Mouse (Mus musculus) limb, embryonic 14.5 days (tissue): ENCODE results near the gene Celsr2. TPM values are rescaled to one million over a fixed set of nuclear protein-coding genes. Genes with fewer than 3 reads are reported as not detected.

Experiments used
- ATAC-seq: fragments of 200-750 bp; cut with Nextera tagmentation; 2 replicates; pipeline ENCODE4 v1.8.0; 2017; ENCODE audit warnings: low read depth, moderate number of reproducible peaks, moderate TSS enrichment; ENCODE audit not compliant: low FRiP score
- DNase-seq: peaks from one replicate; pipeline ENCODE4 v3.0.0-alpha.2; 2015; ENCODE audit warnings: low spot score
- H3K27ac ChIP-seq: fragments of 300-500 bp; sonication (generic); replicated peaks from 2 replicates; pipeline ENCODE4 v1.5.1; 2014; ENCODE audit warnings: low read depth, mild to moderate bottlenecking, low read length, moderate library complexity, mixed read lengths
- H3K27me3 ChIP-seq: fragments of 300-500 bp; sonication (generic); 2 replicates; pipeline ENCODE4 v1.6.1; 2014; ENCODE audit warnings: low read length, mixed read lengths; ENCODE audit not compliant: control insufficient read depth, insufficient read depth
- H3K36me3 ChIP-seq: fragments of 300-500 bp; sonication (generic); 2 replicates; pipeline ENCODE4 v1.6.1; 2014; ENCODE audit warnings: mild to moderate bottlenecking, low read length, moderate library complexity, mixed read lengths; ENCODE audit not compliant: control insufficient read depth, insufficient read depth
- H3K4me1 ChIP-seq: fragments of 300-500 bp; sonication (generic); 2 replicates; pipeline ENCODE4 v1.6.1; 2014; ENCODE audit warnings: antibody characterized with exemption, low read length, mixed read lengths; ENCODE audit not compliant: control insufficient read depth, insufficient read depth
- H3K4me2 ChIP-seq: fragments of 300-500 bp; sonication (generic); replicated peaks from 2 replicates; pipeline ENCODE4 v1.6.1; 2014; ENCODE audit warnings: low read depth, mild to moderate bottlenecking, low read length, moderate library complexity; ENCODE audit not compliant: severe bottlenecking
- H3K4me3 ChIP-seq: fragments of 300-500 bp; sonication (generic); replicated peaks from 2 replicates; pipeline ENCODE4 v1.5.1; 2014; ENCODE audit warnings: low read length
- H3K9ac ChIP-seq: fragments of 300-500 bp; sonication (generic); 2 replicates; pipeline ENCODE4 v1.6.1; 2014; ENCODE audit warnings: mild to moderate bottlenecking, low read depth, low read length, moderate library complexity; ENCODE audit not compliant: severe bottlenecking
- H3K9me3 ChIP-seq: fragments of 300-500 bp; sonication (generic); 2 replicates; pipeline ENCODE4 v1.6.1; 2016; ENCODE audit warnings: low read length; ENCODE audit not compliant: control insufficient read depth
- POLR2A ChIP-seq: fragments of 200-500 bp; IDR thresholded peaks from 2 replicates; pipeline ENCODE4 v1.8.0; 2012; ENCODE audit warnings: inconsistent platforms, mild to moderate bottlenecking, moderate library complexity, borderline replicate concordance; ENCODE audit not compliant: insufficient read depth, insufficient read length; ENCODE audit errors: extremely low read depth
- WGBS: fragments of 180-500 bp; shearing (Covaris S2); extraction: QIAGEN DNeasy Blood & Tissue Kit; methylation state at CpG from one replicate; pipeline ENCODE4 v1.1.7; 2014; 5-methylcytosine and 5-hydroxymethylcytosine counted together
- polyA plus RNA-seq, 2 experiments: library from polyadenylated mRNA; depleted of rRNA in 1 of 2; stranded (reverse) in 1 of 2; unstranded in 1 of 2; fragments of >200 nt; fragmentation: Nextera tagmentation in 1 of 2; extraction: Ambion mirVana in 1 of 2; gene quantifications; 2 replicates each; pipeline versions ENCODE4 v1.2.1 to v1.2.3; 2012 to 2014

Gene Celsr2
- polyA plus RNA-seq, 2 experiments: 10.5 to 18.9 TPM

GRCm38 (mm10) chr3:108392793-108393192 lies 22.6 kb downstream of the Celsr2 start:
- TF ChIP-seq POLR2A: no peak
- 44% methylated on average over 15 of the region's 15 CpGs for WGBS
- H3K9ac ChIP-seq: no peak overlapping the region
- no peaks in the 10 kb centered on the region for H3K9me3 ChIP-seq
- no peak overlapping the region for H3K27ac ChIP-seq
- DNase-seq (no peak), ATAC-seq (no peak)
- peaks cover 9% of the 10 kb centered on the region for H3K4me1 ChIP-seq
- no peak overlapping the region for H3K4me3 ChIP-seq
- no peaks in the 10 kb centered on the region for H3K27me3 ChIP-seq
- H3K4me2 ChIP-seq: no peak overlapping the region
- peaks cover 13% of the 10 kb centered on the region for H3K36me3 ChIP-seq

GRCm38 (mm10) chr3:108392299-108392698 lies 23.1 kb downstream of the Celsr2 start:
- H3K27ac ChIP-seq: no peak overlapping the region
- H3K4me3 ChIP-seq: no peak overlapping the region
- H3K4me1 ChIP-seq: peaks cover 9% of the 10 kb centered on the region
- no peaks in the 10 kb centered on the region for H3K27me3 ChIP-seq
- no peak overlapping the region for H3K4me2 ChIP-seq
- 17% methylated on average over 10 of the region's 10 CpGs for WGBS
- no peak overlapping the region for H3K9ac ChIP-seq
- H3K36me3 ChIP-seq: peaks cover 13% of the 10 kb centered on the region
- no peaks in the 10 kb centered on the region for H3K9me3 ChIP-seq
- ATAC-seq (no peak), DNase-seq (no peak)
- no peak for TF ChIP-seq POLR2A

- peak overlapping the region; percentile 35 for H3K4me2 ChIP-seq
- peaks cover 14% of the 10 kb centered on the region for H3K36me3 ChIP-seq
Measured at GRCm38 (mm10) chr3:108389111-108389545, 26.2 kb downstream of the Celsr2 start.

GRCm38 (mm10) chr3:108386186-108386585 lies 29.2 kb downstream of the Celsr2 start:
- Histone ChIP-seq H3K27me3 (no peaks in the 10 kb centered on the region), H3K27ac (no peak overlapping the region), H3K9ac (no peak overlapping the region), H3K4me2 (no peak overlapping the region), H3K36me3 (peaks cover 14% of the 10 kb centered on the region), H3K4me1 (peaks cover 31% of the 10 kb centered on the region), H3K4me3 (no peak overlapping the region), H3K9me3 (no peaks in the 10 kb centered on the region)
- 85% methylated on average over 10 of the region's 10 CpGs for WGBS
- TF ChIP-seq POLR2A: no peak
- no peak for ATAC-seq
- DNase-seq: no peak

More at GRCm38 (mm10) chr3:108389111-108389545, 26.2 kb downstream of the Celsr2 start:
- peak overlapping the region; percentile 44 for H3K9ac ChIP-seq
- H3K27me3 ChIP-seq: no peaks in the 10 kb centered on the region
- peaks cover 21% of the 10 kb centered on the region for H3K4me1 ChIP-seq
- no peak overlapping the region for H3K4me3 ChIP-seq
- DNase-seq: peak; percentile 99
- peak; percentile 90 for ATAC-seq
- peak overlapping the region; percentile 70 for H3K27ac ChIP-seq
- 0% methylated on average over 5 of the region's 5 CpGs for WGBS
- TF ChIP-seq POLR2A: no peak
- H3K9me3 ChIP-seq: no peaks in the 10 kb centered on the region

GRCm38 (mm10) chr3:108384425-108384824 lies 30.9 kb downstream of the Celsr2 start:
- DNase-seq: no peak
- Histone ChIP-seq H3K9me3 (no peaks in the 10 kb centered on the region), H3K27ac (no peak overlapping the region), H3K27me3 (no peaks in the 10 kb centered on the region), H3K4me3 (peak overlapping the region; percentile 66), H3K4me1 (peaks cover 31% of the 10 kb centered on the region), H3K36me3 (peaks cover 14% of the 10 kb centered on the region), H3K4me2 (peak overlapping the region; percentile 56), H3K9ac (peak overlapping the region; percentile 48)
- 22% methylated on average over 2 of the region's 2 CpGs for WGBS
- no peak for TF ChIP-seq POLR2A
- no peak for ATAC-seq
